Comparison of ENCODE assay signal across 11 mouse cellular contexts in the genomic region with DNA sequence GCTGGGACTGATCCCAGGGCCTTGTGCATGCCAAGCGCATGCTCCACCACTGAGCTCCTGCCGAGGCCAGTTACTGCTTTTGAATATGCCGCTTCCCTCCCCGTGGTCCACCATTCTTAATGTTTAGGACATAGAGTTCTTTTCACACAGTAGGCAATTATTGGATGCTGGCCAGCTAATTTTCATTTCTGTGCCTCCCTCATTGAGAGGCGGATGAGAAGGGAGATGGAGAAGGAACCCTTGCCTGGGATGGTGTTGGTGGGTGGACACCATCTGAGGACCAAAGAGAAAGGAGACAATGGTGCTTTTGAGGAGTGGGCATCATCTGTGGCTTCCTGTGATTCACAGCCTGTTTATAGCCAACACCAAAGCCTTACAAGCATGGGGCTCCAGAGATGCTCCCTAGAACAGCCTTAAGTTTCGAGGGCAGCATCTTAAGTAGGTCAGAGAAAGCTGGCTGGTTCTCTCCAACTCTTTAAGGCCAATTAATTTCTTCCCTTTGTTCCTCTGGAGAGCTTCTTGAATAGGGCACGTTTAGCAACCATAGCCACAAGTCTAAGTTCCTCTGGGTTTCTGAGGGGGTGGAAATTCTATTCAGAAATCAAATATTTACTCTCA. TPM values are rescaled to one million over a fixed set of nuclear protein-coding genes. Genes with fewer than 3 reads are reported as not detected.
DNase-seq lines count a peak whose midpoint lies in the region; ATAC-seq and TF ChIP-seq lines count a peak whose summit lies in the region.
"Had no signal": no experiment of that assay in that cellular context is flagged by ENCODE, and none has a peak within 500 bp of the region (broad histone marks: within the 10 kb centered on the region; RNA-seq: fewer than 3 reads in every experiment).

No protein-coding gene starts in this region.

- no peak overlapping the region for H3K4me2 ChIP-seq in lung, embryonic 14.5 days
- no peak overlapping the region for H3K4me2 ChIP-seq in embryonic facial prominence, embryonic 13.5 days
- no peak overlapping the region for H3K4me2 ChIP-seq in neural tube, embryonic 15.5 days
- H3K4me2 ChIP-seq: liver, embryonic 13.5 days had no signal

- no peak for TF ChIP-seq CTCF in lung, embryonic 14.5 days (IDR thresholded peaks at IDR 0.05; ENCODE audit: low read depth)

- peak; percentile 29; the same call in 1 of the 2 replicates for ATAC-seq in lung, embryonic 14.5 days (ENCODE audit: insufficient read depth)
- no peak for ATAC-seq in embryonic facial prominence, embryonic 13.5 days (ENCODE audit: insufficient number of reproducible peaks, insufficient read depth, low FRiP score, low TSS enrichment, low read depth)
- ATAC-seq in neural tube, embryonic 15.5 days (ENCODE audit: low FRiP score): peak; percentile 86
- ATAC-seq in inflammation-experienced regulatory T-cells, adult 6 months: no peak

- peaks cover 7% of the 10 kb centered on the region; the same call in 1 of the 2 replicates for H3K4me1 ChIP-seq in lung, embryonic 14.5 days (ENCODE audit: insufficient read depth)
- peaks cover 12% of the 10 kb centered on the region for H3K4me1 ChIP-seq in embryonic facial prominence, embryonic 13.5 days
- peaks cover 7% of the 10 kb centered on the region; the same call in 1 of the 2 replicates for H3K4me1 ChIP-seq in neural tube, embryonic 15.5 days

- no peaks in the 10 kb centered on the region for H3K9me3 ChIP-seq in lung, embryonic 14.5 days (ENCODE audit: low read depth, low read length)
- H3K9me3 ChIP-seq in embryonic facial prominence, embryonic 13.5 days: no peaks in the 10 kb centered on the region
- no peaks in the 10 kb centered on the region for H3K9me3 ChIP-seq in neural tube, embryonic 15.5 days (replicated peaks)
- H3K9me3 ChIP-seq: G1E; liver, embryonic 13.5 days had no signal

- no peaks in the 10 kb centered on the region for H3K36me3 ChIP-seq in lung, embryonic 14.5 days (ENCODE audit: insufficient read depth)
- H3K36me3 ChIP-seq in embryonic facial prominence, embryonic 13.5 days: no peaks in the 10 kb centered on the region
- H3K36me3 ChIP-seq in neural tube, embryonic 15.5 days: no peaks in the 10 kb centered on the region
- H3K36me3 ChIP-seq: G1E; liver, embryonic 13.5 days had no signal

- H3K27me3 ChIP-seq in lung, embryonic 14.5 days (ENCODE audit: insufficient read depth, low read length): no peaks in the 10 kb centered on the region
- no peaks in the 10 kb centered on the region for H3K27me3 ChIP-seq in embryonic facial prominence, embryonic 13.5 days
- H3K27me3 ChIP-seq in neural tube, embryonic 15.5 days (replicated peaks): no peaks in the 10 kb centered on the region
- H3K27me3 ChIP-seq: liver, embryonic 13.5 days had no signal

- peak overlapping the region; percentile 48 for H3K27ac ChIP-seq in lung, embryonic 14.5 days (ENCODE audit: low read depth)
- peak overlapping the region; percentile 85 for H3K27ac ChIP-seq in embryonic facial prominence, embryonic 13.5 days
- peak overlapping the region; percentile 73 for H3K27ac ChIP-seq in neural tube, embryonic 15.5 days (replicated peaks)
- H3K27ac ChIP-seq: liver, embryonic 13.5 days had no signal

- no peak overlapping the region for H3K4me3 ChIP-seq in lung, embryonic 14.5 days (ENCODE audit: low read depth, low read length)
- H3K4me3 ChIP-seq in embryonic facial prominence, embryonic 13.5 days: no peak overlapping the region
- H3K4me3 ChIP-seq in neural tube, embryonic 15.5 days (replicated peaks): no peak overlapping the region
- H3K4me3 ChIP-seq: liver, embryonic 13.5 days had no signal

- peak; percentile 4 for DNase-seq in lung, embryonic 14.5 days
- no peak for DNase-seq in lung, postnatal 10 days
- DNase-seq in layer of hippocampus, adult 8-10 months (ENCODE audit: low spot score in 2 of 2): peak; percentile 57 to 62
- no peak for DNase-seq in heart, postnatal 14 days
- DNase-seq in thymus, postnatal 36 days: no peak
- DNase-seq: liver, embryonic 13.5 days had no signal

- no peak overlapping the region for H3K9ac ChIP-seq in lung, embryonic 14.5 days
- H3K9ac ChIP-seq in embryonic facial prominence, embryonic 13.5 days: no peak overlapping the region
- H3K9ac ChIP-seq in neural tube, embryonic 15.5 days (replicated peaks): no peak overlapping the region
- H3K9ac ChIP-seq: liver, embryonic 13.5 days had no signal

- intact Hi-C loops in heart, postnatal 14 days (cut with DNase I): no loop called here

- WGBS in lung, embryonic 14.5 days: 74% methylated on average over 7 of the region's 7 CpGs
- 79% methylated on average over 7 of the region's 7 CpGs for WGBS in embryonic facial prominence, embryonic 13.5 days
- WGBS in neural tube, embryonic 15.5 days: 25% methylated on average over 7 of the region's 7 CpGs

RNA-seq across cellular contexts. Expression of a gene that starts 8.3 kb away (rescaled TPM):
- 0.07 TPM in 1 of 2 replicates, not detected in the other for polyA plus RNA-seq in lung, embryonic 14.5 days (2014; fragmentation: Nextera tagmentation; extraction: Ambion mirVana)
- 0.21 TPM in 1 of 2 replicates, not detected in the other for polyA plus RNA-seq in embryonic facial prominence, embryonic 13.5 days (2015; fragmentation: Nextera tagmentation; extraction: Ambion mirVana)
- total RNA-seq in layer of hippocampus, adult 8-10 months (2022): 10 to 100 TPM; 56.5 to 69.3 (median 64.2) TPM
- polyA plus RNA-seq in neural tube, embryonic 15.5 days (2015; fragmentation: Nextera tagmentation; extraction: Ambion mirVana): 25.6 and 25.8 TPM in 2 replicates
- polyA plus RNA-seq in inflammation-experienced regulatory T-cells, adult 6 months (2017; shearing (Covaris generic)): not detected
- under 1 TPM in 1 of 2 experiments, not detected in 1; 0.07 TPM for total RNA-seq in heart, postnatal 14 days (2021)
- total RNA-seq: G1E had no signal
- polyA plus RNA-seq: G1E; heart, embryonic 14.5 days had no signal

RNA-seq across cellular contexts. Expression of a gene that starts 10.6 kb away (rescaled TPM):
- 7.9 and 8.8 TPM in 2 replicates for polyA plus RNA-seq in lung, embryonic 14.5 days (2014; fragmentation: Nextera tagmentation; extraction: Ambion mirVana)
- polyA plus RNA-seq in embryonic facial prominence, embryonic 13.5 days (2015; fragmentation: Nextera tagmentation; extraction: Ambion mirVana): 8.9 and 10.3 TPM in 2 replicates
- total RNA-seq in layer of hippocampus, adult 8-10 months (2022): 1 to 10 TPM; 2.3 to 3.4 (median 2.4) TPM
- polyA plus RNA-seq in neural tube, embryonic 15.5 days (2015; fragmentation: Nextera tagmentation; extraction: Ambion mirVana): 6.4 and 7.7 TPM in 2 replicates
- 1 to 10 TPM; 7.0 to 9.2 (median 8.5) TPM for polyA plus RNA-seq in inflammation-experienced regulatory T-cells, adult 6 months (2017; shearing (Covaris generic))
- 1 to 10 TPM; 2.1 to 2.2 TPM for total RNA-seq in heart, postnatal 14 days (2021)

RNA-seq across cellular contexts. Expression of a gene that starts 42.9 kb away (rescaled TPM):
- polyA plus RNA-seq in lung, embryonic 14.5 days (2014; fragmentation: Nextera tagmentation; extraction: Ambion mirVana): 22.8 and 25.8 TPM in 2 replicates
- polyA plus RNA-seq in embryonic facial prominence, embryonic 13.5 days (2015; fragmentation: Nextera tagmentation; extraction: Ambion mirVana): 9.5 and 10.1 TPM in 2 replicates
- total RNA-seq in layer of hippocampus, adult 8-10 months (2022): 1 to 10 TPM; 5.4 to 9.2 (median 6.5) TPM
- polyA plus RNA-seq in neural tube, embryonic 15.5 days (2015; fragmentation: Nextera tagmentation; extraction: Ambion mirVana): 5.4 and 6.2 TPM in 2 replicates
- not detected for polyA plus RNA-seq in inflammation-experienced regulatory T-cells, adult 6 months (2017; shearing (Covaris generic))
- 10 to 100 TPM; 41.0 to 44.1 TPM for total RNA-seq in heart, postnatal 14 days (2021)
- polyA plus RNA-seq: G1E had no signal

Comparison
In these comparisons a context has a peak if more than half of its experiments do, and no peak if none do; other contexts are left out.
1. DNase-seq: peak in lung, embryonic 14.5 days (single experiment) and layer of hippocampus, adult 8-10 months (2 of 2); none in lung, postnatal 10 days (single experiment), heart, postnatal 14 days (0 of 2) and thymus, postnatal 36 days (0 of 2).
2. ATAC-seq: peak in lung, embryonic 14.5 days (single experiment) and neural tube, embryonic 15.5 days (single experiment); none in embryonic facial prominence, embryonic 13.5 days (single experiment) and inflammation-experienced regulatory T-cells, adult 6 months (single experiment).
3. RNA of a gene that starts 8.3 kb away (polyA plus RNA-seq): 25.6 to 25.8 TPM in neural tube, embryonic 15.5 days; 0.21 TPM in embryonic facial prominence, embryonic 13.5 days, 0.07 TPM in lung, embryonic 14.5 days and not detected in inflammation-experienced regulatory T-cells, adult 6 months; every median in the first group is over 10 times any median in the second.
4. Peak in every context shown above with its lines, with median percentiles within 50 percentile points of each other: H3K27ac ChIP-seq.